Mouse (Mus musculus) urinary bladder, adult 2 months (tissue): ENCODE measurements around the gene Trcg1. TPM values are rescaled to one million over a fixed set of nuclear protein-coding genes. Genes with fewer than 3 reads are reported as not detected.
"Not testable (repeated sequence)": the region's sequence is repeated elsewhere in the genome, so short reads cannot be mapped to it uniquely, and the experiment has no call there.

Experiments used
- DNase-seq: peaks from one replicate; pipeline ENCODE4 v3.0.0; 2022; ENCODE audit warnings: low spot score
- polyA plus RNA-seq: library from polyadenylated mRNA; depleted of rRNA; stranded (reverse); fragments of >200 nt; gene quantifications from 2 replicates; pipeline ENCODE4 v1.2.3, GENCODE M21; 2012; rRNA removed

Trcg1 gene
- polyA plus RNA-seq, result not detected in 2 replicates

DNA sequence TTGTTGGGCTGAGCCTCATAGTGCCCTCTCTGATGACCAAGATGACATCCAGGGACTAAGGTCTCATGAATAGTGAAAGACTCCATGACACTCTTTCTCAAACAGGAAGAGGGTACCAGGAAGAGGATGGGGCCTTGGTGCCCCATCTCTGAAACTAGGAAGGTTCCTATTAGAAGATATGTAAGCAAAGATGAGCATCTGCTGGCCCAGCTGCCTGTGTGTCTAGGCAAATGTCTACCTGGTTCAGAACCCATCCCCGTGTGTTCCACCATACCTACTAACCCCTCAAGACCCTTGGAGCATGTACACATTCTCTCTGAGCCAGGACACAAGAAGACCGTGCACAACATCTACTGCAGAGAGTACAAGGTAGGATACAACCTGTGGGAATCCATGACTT, at the start of gene Trcg1:
Gene Trcg1 (plus strand): TSS at position 301 of the 400 bp plus-strand sequence.
- DNase-seq, result no peak

DNA sequence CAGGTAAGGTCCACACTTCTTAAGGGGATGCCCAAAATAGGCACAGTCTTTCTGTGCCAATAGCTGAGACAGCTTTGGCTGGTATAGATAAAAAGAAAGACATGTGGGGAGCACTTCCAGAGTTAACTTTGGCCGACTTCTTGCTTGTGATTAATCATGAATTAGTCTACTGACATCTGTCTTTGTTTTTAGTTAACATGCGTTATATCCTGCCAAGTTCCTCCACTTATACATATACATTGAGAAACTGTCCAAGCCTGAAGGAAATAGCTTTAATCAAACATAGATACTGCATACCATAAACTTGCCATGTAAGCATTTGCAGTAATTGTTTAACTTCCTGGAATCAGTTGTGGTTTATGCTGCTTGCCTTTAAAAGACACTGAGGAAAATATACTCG, 39.6 kb upstream of the Trcg1 start:
- no peak for DNase-seq

DNA sequence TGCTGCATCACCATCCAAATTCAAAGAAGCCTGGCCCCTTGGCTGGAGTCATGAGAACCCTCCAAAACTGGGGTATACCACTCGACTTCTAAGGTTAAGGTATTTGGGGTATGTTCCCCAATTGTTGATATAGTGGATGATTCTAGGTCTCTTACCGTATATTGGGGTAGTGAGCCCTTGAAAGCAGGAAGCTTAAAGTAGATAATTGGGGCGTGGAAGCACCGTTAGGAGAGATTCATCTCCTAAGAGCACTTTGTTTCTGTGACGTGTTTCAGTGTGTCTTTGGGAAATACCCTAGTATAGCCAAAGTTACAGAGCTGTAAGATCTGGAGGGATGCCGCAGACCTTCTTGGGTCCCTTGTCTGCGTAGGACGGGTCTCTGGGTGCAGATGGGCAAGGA, 38.9 kb upstream of the Trcg1 start:
- no peak for DNase-seq

DNA sequence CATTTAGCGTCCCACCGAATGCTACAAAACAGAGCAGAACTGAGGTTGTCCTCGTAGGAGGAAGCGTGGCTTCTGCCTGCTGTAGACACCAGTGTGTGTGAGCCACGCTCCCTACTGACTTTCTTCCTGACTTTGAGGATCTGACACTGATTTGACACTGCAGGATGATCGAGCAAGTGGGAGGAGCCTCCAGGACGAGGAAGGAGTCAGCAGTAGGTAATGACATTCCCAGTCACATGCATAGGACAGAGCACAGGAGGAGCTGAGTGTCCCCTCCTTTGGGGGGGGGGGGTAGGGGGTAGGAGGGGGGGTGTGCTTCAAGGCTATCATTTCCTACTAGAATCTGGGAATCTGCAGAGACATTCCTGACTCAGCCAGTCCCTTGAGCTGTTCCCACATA, 33.4 kb upstream of the Trcg1 start:
- no peak for DNase-seq

DNA sequence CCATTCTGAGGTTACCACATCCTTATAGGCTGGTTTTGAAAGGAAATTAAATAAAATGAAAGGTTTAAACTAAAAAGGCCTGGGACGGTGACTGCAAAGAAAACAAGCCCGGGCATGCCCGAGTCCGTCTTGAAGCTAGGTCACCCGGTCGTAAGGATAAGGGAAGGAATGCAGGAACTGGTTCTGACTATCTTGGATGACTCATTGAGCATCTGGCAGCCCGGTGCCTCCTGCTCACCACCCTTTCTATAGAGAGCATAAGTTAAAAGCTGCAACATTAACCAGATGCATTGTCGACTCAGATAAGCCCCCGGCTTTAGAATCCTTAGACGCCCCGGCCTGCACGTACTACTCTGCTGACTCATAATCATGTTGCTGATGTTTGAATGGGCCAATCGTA, 32.8 kb upstream of the Trcg1 start:
- not testable (repeated sequence) for DNase-seq

DNA sequence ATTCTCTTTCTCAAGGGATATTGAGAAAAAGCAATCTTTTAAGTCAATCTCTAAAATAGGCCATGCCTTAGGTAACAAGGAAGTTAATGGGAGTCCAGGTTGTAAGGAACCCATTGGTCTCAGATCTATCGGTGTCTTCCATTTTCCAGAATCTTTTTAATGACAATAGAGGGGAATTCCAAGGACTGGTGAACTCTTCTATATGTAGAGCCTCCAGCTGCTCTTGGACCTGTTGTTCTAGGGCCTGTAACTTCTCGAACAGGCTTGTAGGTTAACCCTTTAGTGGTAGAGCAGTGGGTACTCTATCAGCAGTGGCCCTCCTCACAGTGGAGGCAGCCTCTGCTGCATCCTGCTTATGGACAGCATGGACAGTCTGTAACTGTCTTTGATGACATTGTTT, 29.5 kb upstream of the Trcg1 start:
- DNase-seq, result no peak

DNA sequence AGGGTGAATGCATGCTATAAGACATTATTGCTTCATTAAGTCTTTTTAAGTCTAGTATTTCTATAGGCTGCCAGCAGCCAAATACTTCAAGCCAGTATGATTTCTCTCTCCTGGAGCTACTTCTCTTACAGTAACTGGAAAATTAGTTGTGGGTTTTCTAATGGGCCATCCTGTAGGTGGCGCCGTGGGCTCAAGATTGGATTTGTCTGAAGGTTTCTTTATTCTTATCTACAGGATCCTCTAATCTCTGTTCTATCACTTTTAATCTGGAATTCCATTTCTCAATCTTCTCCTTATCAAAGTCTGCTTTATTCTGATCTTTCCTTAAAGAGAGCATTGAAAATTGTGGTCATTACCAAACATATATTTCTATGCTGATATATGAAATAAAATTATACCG, 27.0 kb upstream of the Trcg1 start:
- DNase-seq, result no peak

DNA sequence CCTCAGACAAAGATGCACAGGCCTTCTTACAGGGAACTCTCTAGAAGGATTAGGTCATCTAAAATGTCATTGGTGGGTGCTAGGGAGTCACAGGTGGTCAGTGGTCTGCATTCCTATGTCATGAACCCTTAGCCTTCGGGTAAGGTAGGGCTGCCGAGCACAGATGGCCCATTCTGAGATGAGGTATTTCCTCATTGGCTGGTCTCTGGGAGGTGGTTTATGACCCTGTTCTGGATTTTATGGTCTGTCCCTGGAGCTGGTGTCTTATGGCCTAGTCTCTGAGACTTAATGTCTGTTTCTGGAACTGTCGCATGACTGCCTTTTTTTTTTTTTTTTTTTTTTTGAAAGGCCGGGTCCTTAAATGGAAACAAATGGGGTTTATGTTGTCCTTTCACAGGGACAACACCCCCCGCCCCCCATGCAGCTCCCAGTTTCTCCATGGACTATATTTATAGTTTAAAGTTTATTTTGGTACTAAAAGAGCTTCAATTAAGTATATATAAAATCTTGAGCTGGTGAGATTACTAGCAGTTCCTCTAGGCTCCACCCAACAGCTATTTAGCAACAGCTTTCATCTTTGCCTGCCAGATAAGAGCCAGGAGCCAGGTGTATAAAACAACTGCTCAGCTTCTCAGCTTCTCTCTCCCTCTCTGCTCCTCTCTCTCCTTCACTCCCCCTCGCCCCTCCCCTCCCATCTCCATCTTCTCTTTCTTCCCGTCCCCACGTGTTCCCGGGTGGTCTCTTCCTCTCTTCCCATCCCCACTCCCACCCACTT, 23.7 kb upstream of the Trcg1 start:
- DNase-seq, result no peak

DNA sequence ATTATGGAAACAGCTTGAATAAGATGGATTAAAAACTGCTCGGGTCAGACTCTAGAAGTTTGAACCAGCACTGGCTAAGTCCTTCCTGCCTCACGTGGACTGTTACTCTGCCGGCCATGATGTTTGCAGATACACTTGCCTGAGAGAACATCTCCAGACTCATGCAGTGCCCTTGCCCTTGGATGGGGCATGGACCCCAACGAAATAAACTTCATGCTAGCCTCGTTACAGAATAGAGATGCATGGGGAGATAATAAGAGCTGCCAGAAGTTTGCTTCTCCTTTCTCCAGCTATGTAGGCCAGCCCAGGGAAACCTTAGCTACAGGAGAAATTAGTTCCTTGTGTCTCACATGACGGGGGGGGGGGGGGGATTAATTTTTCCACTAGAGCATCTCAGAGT, 21.9 kb upstream of the Trcg1 start:
- no peak for DNase-seq

DNA sequence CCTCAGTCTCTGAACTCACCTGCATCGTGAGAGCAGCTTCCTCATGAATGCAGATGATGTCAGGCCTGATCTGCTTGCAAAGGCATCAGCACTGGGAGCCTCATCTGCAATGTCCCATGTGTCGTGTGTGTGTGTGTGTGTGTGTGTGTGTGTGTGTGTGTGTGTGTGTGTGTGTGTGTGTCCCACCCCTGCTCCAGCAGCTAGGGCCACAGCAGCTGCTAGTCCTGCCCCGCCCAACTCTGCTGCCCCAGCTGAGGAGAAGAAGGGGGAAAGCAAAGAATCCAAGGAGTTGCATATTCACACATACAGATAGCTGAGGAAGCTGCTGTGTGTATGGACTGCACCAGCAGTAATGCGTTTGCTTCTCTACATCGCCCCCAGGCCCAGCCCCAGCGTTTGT, 19.1 kb upstream of the Trcg1 start:
- DNase-seq, result no peak

DNA sequence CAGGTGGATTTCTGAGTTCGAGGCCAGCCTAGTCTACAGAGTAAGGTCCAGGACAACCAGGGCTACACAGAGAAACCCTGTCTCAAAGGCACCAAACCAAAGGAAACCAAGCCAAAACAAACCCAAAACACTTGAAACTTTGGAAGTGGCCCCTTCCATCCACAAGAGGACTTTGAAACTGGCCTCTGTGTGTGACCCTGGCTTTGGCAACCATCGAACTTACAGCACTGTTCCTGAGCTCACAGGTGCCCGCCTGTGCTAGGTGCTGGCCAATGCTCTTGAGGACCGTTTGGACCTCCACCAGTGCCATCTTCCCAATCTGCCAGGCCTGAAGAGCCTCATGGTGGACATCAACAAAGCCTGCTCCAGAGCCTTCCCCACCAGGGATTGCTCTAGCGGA, 17.6 kb upstream of the Trcg1 start:
- DNase-seq, result no peak

DNA sequence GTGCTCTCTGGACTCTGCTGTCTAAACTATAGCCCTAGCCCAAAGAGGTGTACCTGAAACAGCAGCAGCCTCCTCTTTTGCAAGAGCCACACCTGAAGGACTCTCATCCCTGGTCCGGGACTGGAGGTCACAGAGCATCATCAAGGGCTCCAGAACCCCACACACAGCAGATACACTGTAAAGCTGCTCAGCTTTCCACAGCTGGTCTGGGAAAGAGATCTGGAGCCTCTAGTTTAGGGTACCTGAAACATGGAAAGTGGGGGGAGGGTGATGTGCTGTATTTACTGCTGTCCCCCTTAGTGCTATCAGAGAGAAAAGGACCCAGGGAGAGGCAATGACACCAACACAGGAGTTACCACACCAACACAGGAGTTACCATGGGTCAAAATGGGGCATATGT, 16.8 kb upstream of the Trcg1 start:
- no peak for DNase-seq

DNA sequence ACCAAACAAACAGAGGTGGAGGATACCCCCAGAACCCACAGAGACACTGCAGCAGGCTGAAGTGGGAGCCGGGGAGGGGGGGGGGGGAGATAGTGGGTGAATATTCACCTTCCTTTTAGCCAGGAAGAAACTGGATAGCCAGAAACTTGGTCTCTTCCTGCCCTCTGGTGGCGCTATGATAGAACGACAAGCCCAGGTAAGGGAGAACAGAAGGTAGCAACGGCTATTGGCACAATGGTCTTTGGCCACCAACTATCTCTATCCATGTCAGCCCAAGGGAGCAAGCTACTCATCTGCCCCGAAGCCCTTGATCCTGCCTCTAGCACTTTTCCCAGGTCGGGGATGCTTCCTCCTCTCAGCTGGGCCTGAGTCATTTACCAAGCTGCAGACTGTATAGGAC, 16.0 kb upstream of the Trcg1 start:
- DNase-seq, result no peak

DNA sequence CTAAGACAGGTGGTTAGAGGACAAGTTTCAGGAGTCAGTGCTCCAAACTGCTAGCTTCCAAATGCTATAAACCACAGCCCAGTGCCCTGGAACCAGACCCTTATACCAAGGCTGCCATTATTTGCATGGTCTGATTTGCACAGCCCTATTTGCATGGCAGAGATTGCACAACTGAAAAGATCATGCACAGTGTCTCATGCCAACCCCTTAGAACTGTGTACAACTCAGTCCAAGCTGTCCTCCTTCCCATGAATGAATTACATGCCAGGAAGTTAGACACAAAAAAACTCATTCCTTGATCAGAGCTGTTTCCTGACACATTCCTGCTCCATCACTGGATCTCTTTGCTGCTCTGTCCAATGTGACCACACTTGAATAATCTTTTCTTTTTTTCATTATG, 13.0 kb upstream of the Trcg1 start:
- DNase-seq, result no peak

DNA sequence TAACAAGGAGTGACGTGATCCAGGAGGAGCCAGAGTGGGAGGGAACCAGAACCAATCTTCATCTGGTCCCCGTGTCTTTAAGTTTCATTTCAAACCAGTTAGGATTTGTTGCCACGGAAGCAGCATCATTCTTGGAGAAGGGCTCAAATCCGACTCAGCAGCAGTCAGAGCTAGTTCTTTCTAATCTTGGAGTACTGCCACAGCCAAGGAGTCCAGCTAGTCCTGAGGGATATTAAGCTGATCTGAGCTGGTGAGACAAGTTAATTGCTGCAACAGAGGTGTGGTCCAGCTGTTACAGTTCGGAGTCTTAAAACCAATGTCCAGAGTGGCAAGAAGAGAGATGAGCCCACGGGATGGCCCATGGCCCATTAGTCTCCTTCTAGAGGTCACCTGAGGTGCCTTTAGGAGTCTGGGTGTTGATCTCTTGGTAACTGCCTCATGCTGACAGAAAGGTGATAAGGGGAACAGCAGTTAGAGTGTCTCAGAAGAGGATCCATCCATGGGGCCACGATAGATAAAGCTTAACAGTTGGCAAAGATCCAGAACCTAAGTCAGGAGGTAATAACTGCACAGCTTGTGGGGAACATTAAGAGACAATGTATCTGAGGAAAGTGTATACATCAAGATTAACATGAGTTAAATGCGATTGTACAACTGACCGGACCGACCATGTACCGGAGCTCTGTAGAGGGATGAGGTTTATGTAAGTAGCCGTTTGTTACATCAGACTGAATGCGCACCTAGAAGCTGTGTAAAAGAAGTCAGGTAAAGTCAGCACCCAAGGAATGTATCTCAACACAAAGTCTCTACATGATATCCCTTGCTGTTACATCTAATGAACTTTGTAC, 10.4 kb upstream of the Trcg1 start:
- DNase-seq, result no peak

DNA sequence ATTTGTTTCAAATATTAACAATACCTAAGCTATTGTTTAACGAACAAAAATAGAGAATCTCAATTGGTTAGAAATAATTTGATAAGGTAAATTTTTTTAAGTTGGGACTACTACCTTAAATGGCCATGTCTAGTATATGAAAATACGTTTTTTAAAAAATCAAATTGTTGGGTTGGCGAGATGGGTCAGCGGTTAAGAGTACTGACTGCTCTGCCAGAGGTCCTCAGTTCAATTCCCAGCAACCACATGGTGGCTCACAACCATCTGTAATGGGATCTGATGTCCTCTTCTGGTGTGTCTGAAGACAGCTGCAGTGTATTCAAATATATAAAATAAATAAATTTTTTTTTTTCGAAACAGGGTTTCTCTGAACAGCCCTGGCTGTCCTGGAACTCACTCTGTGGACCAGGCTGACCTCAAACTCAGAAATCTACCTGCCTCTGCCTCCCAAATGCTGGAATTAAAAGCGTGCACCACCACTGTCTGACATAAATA, 9.7 kb upstream of the Trcg1 start:
- DNase-seq, result not testable (repeated sequence)

DNA sequence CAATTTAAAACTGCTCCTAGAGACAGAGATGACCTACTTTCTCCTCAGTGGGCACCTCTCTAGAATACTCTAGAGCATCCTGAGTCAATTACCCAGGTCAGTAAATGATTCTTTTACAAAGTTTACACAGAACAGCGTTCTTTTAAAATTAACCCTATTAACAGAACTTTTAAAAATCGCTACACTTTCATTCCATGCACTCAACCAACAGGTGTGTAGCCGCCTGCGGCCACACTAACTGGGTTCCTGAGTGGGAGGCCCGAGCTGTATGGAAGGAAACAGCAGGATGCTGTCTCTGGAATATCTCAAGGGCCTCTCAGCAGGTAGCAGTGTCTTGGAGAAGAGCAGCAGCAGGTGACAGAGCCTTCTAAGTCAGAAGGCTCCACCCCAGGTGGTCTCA, 9.2 kb upstream of the Trcg1 start:
- DNase-seq, result no peak

DNA sequence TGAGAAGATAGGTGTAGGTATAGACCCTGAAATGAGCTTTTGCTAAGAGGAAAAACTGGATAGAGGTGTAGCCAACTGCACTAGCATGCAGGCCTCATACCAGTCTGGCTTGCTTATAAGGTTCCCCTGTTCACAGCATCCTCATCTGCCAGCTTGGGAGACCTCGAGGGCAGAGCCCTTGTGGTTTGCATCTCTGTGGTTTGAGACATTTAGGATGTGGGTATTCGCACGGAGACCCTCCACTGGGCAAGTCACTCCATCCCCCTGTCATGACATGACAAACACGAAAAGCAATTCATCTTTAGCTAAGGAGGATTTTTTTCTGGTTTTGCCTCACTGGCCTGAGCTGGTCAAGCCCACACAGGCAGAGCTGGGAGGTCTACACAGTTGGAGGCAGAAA, 8.2 kb upstream of the Trcg1 start:
- no peak for DNase-seq

DNA sequence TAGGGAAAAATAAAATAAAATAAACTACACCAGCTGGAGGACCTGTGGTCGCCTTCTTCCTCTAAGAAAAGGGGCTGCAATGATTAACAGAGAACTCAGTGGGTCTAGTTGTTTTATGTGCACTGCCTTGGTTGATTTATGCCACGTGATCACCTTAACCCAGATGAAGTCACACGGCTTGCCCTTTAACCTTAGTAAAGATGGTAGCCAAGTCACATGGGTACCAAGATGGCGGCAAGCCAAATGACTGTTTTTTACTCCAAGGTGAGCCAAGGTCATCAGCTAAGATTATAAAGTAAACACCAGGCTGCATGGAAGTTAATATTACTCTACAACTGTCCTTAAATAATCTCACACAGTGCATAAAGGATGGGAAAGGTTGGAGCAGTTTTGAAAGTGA, 6.6 kb upstream of the Trcg1 start:
- no peak for DNase-seq

DNA sequence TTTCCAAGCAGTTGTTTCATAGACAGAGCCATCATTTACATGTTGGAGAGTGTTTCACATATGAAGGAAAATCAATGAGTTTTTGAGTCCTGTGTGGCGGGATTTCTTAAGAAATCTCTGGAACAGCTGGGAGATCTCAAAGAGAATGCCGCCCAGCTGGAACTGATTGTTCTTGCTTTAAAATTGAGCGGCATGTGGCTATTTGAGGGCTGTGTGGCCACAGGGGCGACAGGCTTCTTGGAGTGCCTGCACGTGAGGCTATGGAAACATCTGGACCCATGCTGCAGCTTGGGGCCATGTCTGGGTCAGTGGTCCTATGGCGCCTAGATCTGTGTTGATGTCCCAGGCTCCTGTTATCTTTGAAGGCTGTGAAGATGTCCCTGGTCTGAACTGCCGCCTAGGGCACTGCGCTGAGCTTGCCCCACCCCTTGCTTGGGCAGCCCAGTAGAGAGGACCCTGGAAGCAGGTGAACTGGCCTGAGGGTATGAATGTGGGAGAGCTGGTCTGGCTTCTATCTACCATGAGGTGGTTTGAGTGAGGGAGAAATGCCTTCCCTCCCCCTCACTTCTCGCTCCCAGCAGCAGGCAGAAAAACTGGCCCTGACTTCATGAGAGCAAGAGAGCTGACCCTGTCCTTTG, 6.1 kb upstream of the Trcg1 start:
- DNase-seq, result no peak

DNA sequence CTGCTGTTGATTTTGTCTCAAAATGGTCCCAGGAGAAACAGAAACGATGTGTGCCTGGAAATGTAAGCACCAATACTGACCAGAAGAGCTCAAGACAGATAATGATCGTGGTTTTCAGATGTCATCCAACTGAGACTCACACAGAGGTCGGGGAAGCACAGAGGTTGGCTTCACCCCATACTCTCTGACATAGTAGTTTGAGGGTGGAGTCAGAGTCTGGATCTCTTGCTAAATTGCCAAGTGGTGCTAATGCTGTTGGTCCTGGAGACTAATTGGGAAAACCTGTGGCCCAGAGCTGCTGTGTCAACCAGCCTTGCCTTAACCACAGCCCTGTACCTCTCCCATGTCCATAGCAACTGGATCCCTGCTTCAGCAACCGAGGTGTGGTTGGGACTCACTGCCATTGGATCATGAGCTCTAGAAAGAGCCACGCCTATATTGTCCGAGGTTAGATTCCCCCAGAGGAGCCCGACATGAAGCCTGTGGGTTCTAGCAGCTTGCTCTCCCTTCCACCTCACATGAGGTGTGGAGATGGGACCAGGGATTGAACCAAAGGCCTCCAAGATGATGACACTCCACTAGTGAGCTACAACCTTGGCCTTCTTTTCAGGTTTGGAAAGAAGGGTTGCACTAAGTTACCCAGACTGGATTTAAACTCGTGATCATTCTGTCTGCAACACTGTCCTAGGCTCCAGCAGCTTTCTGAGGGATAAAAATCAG, 4.7 kb upstream of the Trcg1 start:
- DNase-seq, result no peak

DNA sequence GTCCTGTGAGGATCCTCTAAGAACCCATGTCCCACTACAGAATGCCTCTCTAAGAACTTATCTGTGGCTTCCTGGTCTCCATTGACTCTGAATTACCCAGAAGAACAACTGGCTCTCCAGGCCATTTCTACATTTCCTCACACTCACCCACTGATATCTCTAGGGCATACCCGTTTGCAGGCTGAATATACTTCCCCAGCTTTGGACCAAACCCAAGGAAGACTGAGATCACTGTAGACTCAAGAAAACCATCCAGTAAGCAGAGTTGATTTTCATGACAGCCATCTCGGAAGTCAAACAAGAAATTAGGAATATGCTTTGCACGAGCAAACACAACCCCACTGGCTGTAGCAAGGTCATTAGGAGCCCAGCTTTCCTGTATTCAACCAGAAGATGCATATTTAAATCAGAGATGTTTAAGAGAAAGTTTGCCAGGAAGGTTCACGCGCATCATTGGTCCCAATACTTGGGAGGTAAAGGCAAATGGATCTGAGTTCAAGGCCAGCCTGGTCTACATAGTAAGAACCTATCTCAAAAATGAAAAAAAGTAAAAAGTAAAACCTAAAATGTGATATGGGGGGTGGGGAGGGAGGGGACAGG, 3.9 kb upstream of the Trcg1 start:
- no peak for DNase-seq
